Comparison of ENCODE assay signal across 23 mouse cellular contexts in genomic region chr8:122062508-122063223, GRCm38 (mm10).
"Had no signal": no experiment of that assay in that cellular context is flagged by ENCODE, and none has a peak within 500 bp of the region (broad histone marks: within the 10 kb centered on the region; RNA-seq: fewer than 3 reads in every experiment).

No protein-coding gene starts in this region.

- H3K9me3 ChIP-seq: limb, embryonic 10.5 days; limb, embryonic 13.5 days; midbrain, embryonic 12.5 days; midbrain, embryonic 15.5 days; neural tube, embryonic 13.5 days had no signal

- H3K27me3 ChIP-seq: limb, embryonic 13.5 days; midbrain, embryonic 12.5 days; midbrain, embryonic 15.5 days; neural tube, embryonic 13.5 days had no signal

- H3K9ac ChIP-seq: limb, embryonic 13.5 days; liver, embryonic 14.5 days; liver, postnatal 0 days; lung, embryonic 14.5 days; midbrain, embryonic 12.5 days; midbrain, embryonic 15.5 days; neural tube, embryonic 13.5 days had no signal

- H3K4me2 ChIP-seq: limb, embryonic 13.5 days; liver, embryonic 11.5 days; lung, embryonic 14.5 days; midbrain, embryonic 12.5 days; midbrain, embryonic 15.5 days; neural tube, embryonic 13.5 days had no signal

- H3K4me1 ChIP-seq: midbrain, embryonic 15.5 days; neural tube, embryonic 13.5 days had no signal

- DNase-seq: kidney, adult 11 months; kidney, adult 8-10 months; kidney, postnatal 14 days; kidney, postnatal 4 days; layer of hippocampus, adult 9-11 months; liver, postnatal 0 days; lung, embryonic 14.5 days; retina, postnatal 1 day; right cerebral cortex, postnatal 25 days; spleen, adult 18-20 months; thymus, adult 18-20 months; thymus, postnatal 36 days had no signal

- H3K4me3 ChIP-seq: layer of hippocampus, adult 2 months; limb, embryonic 10.5 days; limb, embryonic 13.5 days; midbrain, embryonic 12.5 days; midbrain, embryonic 15.5 days; myocyte; neural tube, embryonic 13.5 days had no signal

- ATAC-seq: liver, postnatal 0 days; lung, postnatal 0 days; midbrain, embryonic 15.5 days had no signal

- H3K36me3 ChIP-seq: limb, embryonic 10.5 days; limb, embryonic 13.5 days; midbrain, embryonic 12.5 days; midbrain, embryonic 15.5 days; neural tube, embryonic 13.5 days had no signal

- H3K27ac ChIP-seq: layer of hippocampus, adult 2 months; limb, embryonic 10.5 days; limb, embryonic 13.5 days; liver, embryonic 14.5 days; macrophage; midbrain, embryonic 12.5 days; midbrain, embryonic 15.5 days; neural tube, embryonic 13.5 days had no signal
